Mouse (Mus musculus) midbrain, embryonic 14.5 days (tissue): Measurements from ENCODE around the gene Scaf1. TPM values are rescaled to one million over a fixed set of nuclear protein-coding genes. Genes with fewer than 3 reads are reported as not detected.

Source experiments
- ATAC-seq: fragments of 200-750 bp; cut with Nextera tagmentation; 2 replicates; pipeline ENCODE4 v1.8.0; 2017; ENCODE audit warnings: moderate number of reproducible peaks, moderate library complexity; ENCODE audit not compliant: low FRiP score, low TSS enrichment
- DNase-seq: peaks from one replicate; pipeline ENCODE4 v3.0.0-alpha.2; 2015
- H3K27ac ChIP-seq: fragments of 300-500 bp; sonication (generic); replicated peaks from 2 replicates; pipeline ENCODE4 v1.5.1; 2014; ENCODE audit warnings: mild to moderate bottlenecking, low read depth, low read length, moderate library complexity
- H3K27me3 ChIP-seq: fragments of 300-500 bp; sonication (generic); 2 replicates; pipeline ENCODE4 v1.6.1; 2014; ENCODE audit warnings: low read length, control low read depth, mixed read lengths; ENCODE audit not compliant: control insufficient read depth, insufficient read depth
- H3K36me3 ChIP-seq: fragments of 300-500 bp; sonication (generic); 2 replicates; pipeline ENCODE4 v1.6.1; 2014; ENCODE audit warnings: low read length, control low read depth; ENCODE audit not compliant: control insufficient read depth, insufficient read depth
- H3K4me1 ChIP-seq: fragments of 300-500 bp; sonication (generic); 2 replicates; pipeline ENCODE4 v1.6.1; 2014; ENCODE audit warnings: mild to moderate bottlenecking, antibody characterized with exemption, low read length, control low read depth; ENCODE audit not compliant: control insufficient read depth, insufficient read depth
- H3K4me2 ChIP-seq: fragments of 300-500 bp; sonication (generic); 2 replicates; pipeline ENCODE4 v1.6.1; 2014; ENCODE audit warnings: mild to moderate bottlenecking, low read length, moderate library complexity
- H3K4me3 ChIP-seq: fragments of 300-500 bp; sonication (generic); replicated peaks from 2 replicates; pipeline ENCODE4 v1.5.1; 2014; ENCODE audit warnings: low read depth, low read length
- H3K9ac ChIP-seq: fragments of 300-500 bp; sonication (generic); replicated peaks from 2 replicates; pipeline ENCODE4 v1.6.1; 2014; ENCODE audit warnings: mild to moderate bottlenecking, low read length, moderate library complexity
- H3K9me3 ChIP-seq: fragments of 300-500 bp; sonication (generic); 2 replicates; pipeline ENCODE4 v1.6.1; 2016; ENCODE audit warnings: low read length, control low read depth, mixed read lengths; ENCODE audit not compliant: control insufficient read depth
- WGBS: fragments of 180-500 bp; shearing (Covaris S2); extraction: QIAGEN DNeasy Blood & Tissue Kit; methylation state at CpG from one replicate; pipeline ENCODE4 v1.1.7; 2014; 5-methylcytosine and 5-hydroxymethylcytosine counted together
- polyA plus RNA-seq: library from polyadenylated mRNA; unstranded; fragments of >200 nt; fragmentation: Nextera tagmentation; extraction: Ambion mirVana; gene quantifications from 2 replicates; pipeline ENCODE4 v1.2.1, GENCODE M21; 2014

Gene Scaf1
- polyA plus RNA-seq, 1 experiment from 2014 or later: 60.6 TPM

GRCm38 (mm10) chr7:45036702-45037101 is 20.5 kb upstream of the Scaf1 start:
- H3K4me2 ChIP-seq: no peak overlapping the region
- WGBS: 93% methylated on average over 11 of the region's 11 CpGs
- no peak overlapping the region for H3K4me3 ChIP-seq
- no peaks in the 10 kb centered on the region for H3K9me3 ChIP-seq
- H3K27ac ChIP-seq: no peak overlapping the region
- no peaks in the 10 kb centered on the region for H3K4me1 ChIP-seq
- DNase-seq (no peak), ATAC-seq (no peak)
- no peak overlapping the region for H3K9ac ChIP-seq
- H3K27me3 ChIP-seq: no peaks in the 10 kb centered on the region
- peaks cover 97% of the 10 kb centered on the region for H3K36me3 ChIP-seq

- ATAC-seq (no peak), DNase-seq (no peak)
- Histone ChIP-seq H3K27me3 (no peaks in the 10 kb centered on the region), H3K9ac (no peak overlapping the region), H3K9me3 (no peaks in the 10 kb centered on the region), H3K36me3 (peaks cover 97% of the 10 kb centered on the region), H3K4me2 (no peak overlapping the region), H3K27ac (no peak overlapping the region), H3K4me3 (no peak overlapping the region), H3K4me1 (no peaks in the 10 kb centered on the region)
- 95% methylated on average over 3 of the region's 3 CpGs for WGBS
Observed at GRCm38 (mm10) chr7:45035631-45036030, 19.5 kb upstream of the Scaf1 start.

GRCm38 (mm10) chr7:45033722-45034359 is 17.7 kb upstream of the Scaf1 start:
- no peak overlapping the region for H3K27ac ChIP-seq
- ATAC-seq (no peak), DNase-seq (no peak)
- no peaks in the 10 kb centered on the region for H3K4me1 ChIP-seq
- 94% methylated on average over 19 of the region's 19 CpGs for WGBS
- H3K36me3 ChIP-seq: peaks cover 97% of the 10 kb centered on the region
- no peaks in the 10 kb centered on the region for H3K27me3 ChIP-seq
- no peak overlapping the region for H3K4me3 ChIP-seq
- H3K4me2 ChIP-seq: no peak overlapping the region
- H3K9ac ChIP-seq: no peak overlapping the region
- no peaks in the 10 kb centered on the region for H3K9me3 ChIP-seq

- H3K4me3 ChIP-seq: no peak overlapping the region
- DNase-seq (no peak), ATAC-seq (no peak)
- no peak overlapping the region for H3K27ac ChIP-seq
- WGBS: 97% methylated on average over 8 of the region's 8 CpGs
- H3K4me1 ChIP-seq: peaks cover 6% of the 10 kb centered on the region; the same call in 1 of the 2 replicates
- H3K27me3 ChIP-seq: no peaks in the 10 kb centered on the region
- H3K4me2 ChIP-seq: no peak overlapping the region
- H3K9me3 ChIP-seq: no peaks in the 10 kb centered on the region
- peaks cover 93% of the 10 kb centered on the region for H3K36me3 ChIP-seq
- no peak overlapping the region for H3K9ac ChIP-seq
Observed at GRCm38 (mm10) chr7:45030857-45031256, 14.7 kb upstream of the Scaf1 start.

DNA sequence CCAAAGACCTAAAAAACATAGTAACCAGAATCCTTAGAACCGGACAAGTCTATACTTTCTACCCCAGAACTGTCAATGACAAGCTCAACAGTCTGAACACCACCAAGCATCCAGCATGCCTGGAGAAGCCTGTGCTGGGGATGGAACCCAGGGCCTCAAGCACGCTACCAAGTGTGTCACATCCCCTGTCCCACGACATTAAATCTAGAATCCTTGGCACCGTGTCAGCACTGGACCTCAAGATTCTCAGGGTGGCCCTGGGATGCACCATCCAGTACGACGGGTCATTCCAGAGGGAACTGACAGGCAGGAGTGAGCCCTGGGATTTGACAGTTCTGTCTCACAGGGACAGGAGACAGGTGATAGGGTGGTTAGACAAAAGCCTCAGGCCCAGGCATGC is 13.8 kb upstream of the Scaf1 start:
- peaks cover 6% of the 10 kb centered on the region; the same call in 1 of the 2 replicates for H3K4me1 ChIP-seq
- H3K27ac ChIP-seq: no peak overlapping the region
- ATAC-seq (no peak), DNase-seq (no peak)
- H3K4me3 ChIP-seq: no peak overlapping the region
- WGBS: 94% methylated on average over 6 of the region's 6 CpGs
- no peaks in the 10 kb centered on the region for H3K27me3 ChIP-seq
- no peak overlapping the region for H3K9ac ChIP-seq
- no peaks in the 10 kb centered on the region for H3K9me3 ChIP-seq
- peaks cover 85% of the 10 kb centered on the region for H3K36me3 ChIP-seq
- H3K4me2 ChIP-seq: no peak overlapping the region

DNA sequence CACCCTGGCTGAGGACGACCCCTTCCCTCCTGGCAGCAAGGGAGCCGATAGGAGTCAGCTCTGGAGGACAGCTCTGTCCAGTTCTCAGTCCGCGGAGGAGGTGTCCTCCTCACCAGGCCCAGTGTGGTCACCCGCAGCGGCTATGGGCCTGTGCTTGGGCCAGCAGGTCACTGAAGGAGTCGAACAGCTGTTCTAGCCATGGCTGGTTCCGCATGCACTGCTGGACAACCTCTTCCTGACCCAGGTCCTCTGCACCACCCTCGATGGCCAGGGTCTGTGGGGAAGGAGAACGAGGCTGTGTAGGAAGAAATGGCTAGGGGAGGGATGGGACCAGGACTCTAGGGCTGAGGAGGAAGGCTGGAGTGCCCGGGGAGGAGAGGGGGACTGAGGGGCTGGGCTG is 12.2 kb upstream of the Scaf1 start:
- WGBS: 93% methylated on average over 11 of the region's 11 CpGs
- no peak overlapping the region for H3K4me3 ChIP-seq
- H3K4me2 ChIP-seq: no peak overlapping the region
- H3K4me1 ChIP-seq: peaks cover 6% of the 10 kb centered on the region; the same call in 1 of the 2 replicates
- ATAC-seq (no peak), DNase-seq (no peak)
- H3K36me3 ChIP-seq: peaks cover 68% of the 10 kb centered on the region
- H3K9me3 ChIP-seq: no peaks in the 10 kb centered on the region
- H3K27ac ChIP-seq: no peak overlapping the region
- no peaks in the 10 kb centered on the region for H3K27me3 ChIP-seq
- no peak overlapping the region for H3K9ac ChIP-seq

GRCm38 (mm10) chr7:45027761-45028160 is 11.6 kb upstream of the Scaf1 start:
- H3K27ac ChIP-seq: no peak overlapping the region
- H3K27me3 ChIP-seq: no peaks in the 10 kb centered on the region
- WGBS: 95% methylated on average over 9 of the region's 9 CpGs
- H3K4me2 ChIP-seq: no peak overlapping the region
- no peak for DNase-seq
- H3K9me3 ChIP-seq: no peaks in the 10 kb centered on the region
- no peak overlapping the region for H3K9ac ChIP-seq
- H3K36me3 ChIP-seq: peaks cover 62% of the 10 kb centered on the region
- H3K4me1 ChIP-seq: peaks cover 6% of the 10 kb centered on the region; the same call in 1 of the 2 replicates
- ATAC-seq: no peak
- no peak overlapping the region for H3K4me3 ChIP-seq

GRCm38 (mm10) chr7:45026256-45026655 is 10.1 kb upstream of the Scaf1 start:
- DNase-seq: peak; percentile 54
- no peak for ATAC-seq
- H3K9me3 ChIP-seq: no peaks in the 10 kb centered on the region
- peaks cover 48% of the 10 kb centered on the region for H3K36me3 ChIP-seq
- peaks cover 6% of the 10 kb centered on the region; the same call in 1 of the 2 replicates for H3K4me1 ChIP-seq
- WGBS: 20% methylated on average over 2 of the region's 2 CpGs
- H3K4me3 ChIP-seq: no peak overlapping the region
- no peaks in the 10 kb centered on the region for H3K27me3 ChIP-seq
- H3K9ac ChIP-seq: no peak overlapping the region
- peak overlapping the region; percentile 16 for H3K27ac ChIP-seq
- H3K4me2 ChIP-seq: no peak overlapping the region

- WGBS: 81% methylated on average over 8 of the region's 8 CpGs
- H3K4me1 ChIP-seq: peaks cover 6% of the 10 kb centered on the region; the same call in 1 of the 2 replicates
- DNase-seq (no peak), ATAC-seq (no peak)
- H3K4me3 ChIP-seq: no peak overlapping the region
- no peak overlapping the region for H3K9ac ChIP-seq
- H3K36me3 ChIP-seq: peaks cover 42% of the 10 kb centered on the region
- H3K27ac ChIP-seq: no peak overlapping the region
- H3K4me2 ChIP-seq: no peak overlapping the region
- no peaks in the 10 kb centered on the region for H3K27me3 ChIP-seq
- H3K9me3 ChIP-seq: no peaks in the 10 kb centered on the region
Observed at GRCm38 (mm10) chr7:45025601-45026220, 9.5 kb upstream of the Scaf1 start.
